Mouse (Mus musculus) megakaryocyte, embryonic 14.5 days (primary cell): Measurements from ENCODE around the gene Hyal1.

Experiments used
- FLI1 ChIP-seq: IDR thresholded peaks from 2 replicates; pipeline ENCODE4 v1.6.1; 2012; ENCODE audit warnings: low read length, inconsistent platforms, mixed read lengths
- GATA1 ChIP-seq: IDR thresholded peaks from 3 replicates; pipeline ENCODE4 v1.6.1; 2012; ENCODE audit warnings: mixed read lengths, low read length, inconsistent platforms, borderline replicate concordance

GRCm38 (mm10) chr9:107607036-107607435, 30.3 kb downstream of the Hyal1 start:
- TF ChIP-seq GATA1: no peak
- TF ChIP-seq FLI1: no peak
